Mouse (Mus musculus) stomach, embryonic 16.5 days (tissue): ENCODE data around the gene Aox1. TPM values are rescaled to one million over a fixed set of nuclear protein-coding genes. Genes with fewer than 3 reads are reported as not detected.
"Not testable (repeated sequence)": the region's sequence is repeated elsewhere in the genome, so short reads cannot be mapped to it uniquely, and the experiment has no call there.

Source experiments
- ATAC-seq: fragments of 200-750 bp; cut with Nextera tagmentation; 2 replicates; pipeline ENCODE4 v1.8.0; 2017; ENCODE audit warnings: moderate number of reproducible peaks, moderate TSS enrichment; ENCODE audit not compliant: insufficient read depth, low FRiP score
- H3K27ac ChIP-seq: fragments of 300-500 bp; sonication (generic); 2 replicates; pipeline ENCODE4 v1.5.1; 2014; ENCODE audit warnings: low read length
- H3K27me3 ChIP-seq: fragments of 300-500 bp; sonication (generic); 2 replicates; pipeline ENCODE4 v1.6.1; 2014; ENCODE audit warnings: low read length, control low read depth, mixed read lengths; ENCODE audit not compliant: control insufficient read depth, insufficient read depth
- H3K36me3 ChIP-seq: fragments of 300-500 bp; sonication (generic); 2 replicates; pipeline ENCODE4 v1.6.1; 2014; ENCODE audit warnings: low read length; ENCODE audit not compliant: control insufficient read depth, insufficient read depth
- H3K4me1 ChIP-seq: fragments of 300-500 bp; sonication (generic); 2 replicates; pipeline ENCODE4 v1.6.1; 2014; ENCODE audit warnings: low read length, control low read depth, mixed read lengths; ENCODE audit not compliant: control insufficient read depth, insufficient read depth
- H3K4me2 ChIP-seq: fragments of 300-500 bp; sonication (generic); 2 replicates; pipeline ENCODE4 v1.6.1; 2014; ENCODE audit warnings: low read depth, low read length, mixed read lengths
- H3K4me3 ChIP-seq: fragments of 300-500 bp; sonication (generic); replicated peaks from 2 replicates; pipeline ENCODE4 v1.5.1; 2014; ENCODE audit warnings: mild to moderate bottlenecking, low read length
- H3K9ac ChIP-seq: fragments of 300-500 bp; sonication (generic); 2 replicates; pipeline ENCODE4 v1.6.1; 2014; ENCODE audit warnings: low read length
- H3K9me3 ChIP-seq: fragments of 300-500 bp; sonication (generic); replicated peaks from 2 replicates; pipeline ENCODE4 v1.6.1; 2016; ENCODE audit warnings: low read length, control low read depth; ENCODE audit not compliant: control insufficient read depth
- WGBS: fragments of 180-500 bp; shearing (Covaris S2); extraction: QIAGEN DNeasy Blood & Tissue Kit; methylation state at CpG from one replicate; pipeline ENCODE4 v1.1.7; 2014; 5-methylcytosine and 5-hydroxymethylcytosine counted together
- polyA plus RNA-seq: library from polyadenylated mRNA; unstranded; fragments of >200 nt; fragmentation: Nextera tagmentation; extraction: Ambion mirVana; gene quantifications from 2 replicates; pipeline ENCODE4 v1.2.1, GENCODE M21; 2015

Gene Aox1
- polyA plus RNA-seq: 0.31 and 0.32 TPM in 2 replicates

- ATAC-seq: peak; percentile 64; the same call in 1 of the 2 replicates
- peak within 1 kb of the TSS; percentile 14 for H3K27ac ChIP-seq
- H3K9ac ChIP-seq: peak within 1 kb of the TSS; percentile 20
- H3K4me3 ChIP-seq: peak within 1 kb of the TSS; percentile 24
- H3K36me3 ChIP-seq: no peaks in the 10 kb centered on the region
- H3K9me3 ChIP-seq: no peaks in the 10 kb centered on the region
- 9% methylated on average over 12 of the region's 12 CpGs for WGBS
- no peaks in the 10 kb centered on the region for H3K27me3 ChIP-seq
- peaks cover 10% of the 10 kb centered on the region for H3K4me1 ChIP-seq
- H3K4me2 ChIP-seq: peak within 1 kb of the TSS; percentile 46
Observed at GRCm38 (mm10) chr1:58029636-58030117, at the start of gene Aox1. Gene Aox1, plus strand, starts transcription at chr1:58029931.

DNA sequence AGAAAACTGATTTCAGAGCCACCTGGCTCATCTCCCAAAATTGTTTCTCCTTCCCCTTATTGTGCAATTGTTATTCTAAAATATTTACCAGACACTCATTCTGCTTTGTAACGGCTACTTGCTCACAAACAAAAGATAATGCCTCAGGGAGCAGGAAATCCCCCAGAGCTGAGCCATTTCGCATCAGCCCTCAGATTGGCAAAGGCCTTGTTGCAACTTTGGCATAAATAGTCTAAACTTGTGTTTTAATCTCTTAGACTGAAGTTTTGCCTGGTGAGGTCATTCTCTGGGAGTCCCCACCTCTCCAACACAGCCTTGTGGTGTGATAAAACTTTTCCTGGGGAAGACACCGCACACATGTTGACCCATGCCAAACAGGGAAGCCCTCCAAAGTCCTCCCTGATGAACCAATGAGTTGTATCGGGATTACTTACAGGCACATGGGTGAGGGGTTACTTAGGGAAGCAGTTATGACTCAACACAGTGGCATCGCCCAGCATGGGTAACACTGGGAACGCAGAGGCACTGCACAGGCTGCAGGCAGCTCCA is 40.6 kb upstream of the Aox1 start:
- peak; percentile 25; the same call in 1 of the 2 replicates for ATAC-seq
- Histone ChIP-seq H3K27me3 (no peaks in the 10 kb centered on the region), H3K9ac (no peak overlapping the region), H3K4me1 (no peaks in the 10 kb centered on the region), H3K4me2 (no peak overlapping the region), H3K4me3 (no peak overlapping the region), H3K27ac (no peak overlapping the region), H3K9me3 (no peaks in the 10 kb centered on the region), H3K36me3 (no peaks in the 10 kb centered on the region)
- 65% methylated on average over 6 of the region's 6 CpGs for WGBS

DNA sequence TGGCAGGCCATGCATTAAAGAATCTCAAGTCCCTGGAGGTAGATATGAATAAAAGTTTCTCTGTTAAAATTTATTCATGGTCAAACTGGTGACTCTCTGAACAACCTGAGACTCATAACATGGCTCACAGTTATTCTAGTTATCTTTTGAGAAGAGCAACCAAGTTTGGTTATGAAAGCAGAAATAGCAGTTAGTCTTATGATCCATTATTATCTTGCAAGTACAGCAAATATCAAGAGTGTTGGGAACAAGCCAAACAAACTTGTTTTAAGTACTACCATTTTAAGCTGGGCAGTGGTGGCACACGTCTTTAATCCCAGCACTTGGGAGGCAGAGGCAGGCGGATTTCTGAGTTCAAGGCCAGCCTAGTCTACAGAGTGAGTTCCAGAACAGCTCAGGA is 38.5 kb upstream of the Aox1 start:
- no peaks in the 10 kb centered on the region for H3K36me3 ChIP-seq
- H3K9ac ChIP-seq: no peak overlapping the region
- 78% methylated on average over 2 of the region's 2 CpGs for WGBS
- no peaks in the 10 kb centered on the region for H3K9me3 ChIP-seq
- H3K4me2 ChIP-seq: no peak overlapping the region
- no peaks in the 10 kb centered on the region; the same call in 1 of the 2 replicates for H3K4me1 ChIP-seq
- no peak overlapping the region for H3K27ac ChIP-seq
- no peaks in the 10 kb centered on the region for H3K27me3 ChIP-seq
- H3K4me3 ChIP-seq: no peak overlapping the region
- ATAC-seq: no peak

GRCm38 (mm10) chr1:57995432-57996132 is 34.1 kb upstream of the Aox1 start, which contains the start of gene Sgo2a:
Gene Sgo2a, plus strand, starts transcription at chr1:57995971.
- peak; percentile 97 for ATAC-seq
- H3K9ac ChIP-seq: peak within 1 kb of the TSS; percentile 82
- H3K4me1 ChIP-seq: peaks cover 16% of the 10 kb centered on the region
- no peaks in the 10 kb centered on the region for H3K27me3 ChIP-seq
- no peaks in the 10 kb centered on the region for H3K36me3 ChIP-seq
- no peaks in the 10 kb centered on the region for H3K9me3 ChIP-seq
- H3K4me2 ChIP-seq: peak within 1 kb of the TSS; percentile 78
- WGBS: 6% methylated on average over 30 of the region's 30 CpGs
- peak within 1 kb of the TSS; percentile 63 for H3K4me3 ChIP-seq
- peak within 1 kb of the TSS; percentile 53 for H3K27ac ChIP-seq

DNA sequence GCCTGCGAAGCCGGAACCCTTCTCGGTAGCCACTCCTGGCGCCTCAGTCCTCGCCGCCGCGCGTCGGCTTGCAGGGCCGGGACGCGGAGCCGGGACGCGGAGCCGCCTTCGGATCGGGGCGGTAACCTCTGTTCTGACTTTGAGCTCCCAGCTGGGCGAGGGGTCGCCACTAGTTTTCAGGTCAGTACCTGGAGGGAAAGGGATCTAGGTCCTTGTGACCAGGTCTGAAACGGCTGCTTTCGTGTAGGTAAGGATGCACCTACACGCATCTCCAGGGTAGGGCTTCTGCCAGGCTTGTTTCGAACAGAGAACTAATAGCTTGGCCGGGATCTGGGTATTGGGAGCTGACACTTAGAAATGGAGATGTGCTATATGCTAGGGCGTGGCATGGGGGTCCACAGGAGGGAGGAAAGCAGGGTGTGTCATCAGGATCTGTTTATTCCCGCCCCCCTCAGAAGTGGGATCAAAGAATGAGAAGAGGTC is 33.6 kb upstream of the Aox1 start:
- Histone ChIP-seq H3K27ac (peak overlapping the region; percentile 7; the same call in 1 of the 2 replicates), H3K4me2 (peak overlapping the region; percentile 78), H3K9me3 (no peaks in the 10 kb centered on the region), H3K27me3 (no peaks in the 10 kb centered on the region), H3K36me3 (no peaks in the 10 kb centered on the region), H3K4me1 (peaks cover 16% of the 10 kb centered on the region), H3K4me3 (peak overlapping the region; percentile 63), H3K9ac (peak overlapping the region; percentile 82)
- WGBS: under 1% methylated on average over 29 of the region's 29 CpGs
- peak; percentile 48; the same call in 1 of the 2 replicates for ATAC-seq

- no peak overlapping the region for H3K9ac ChIP-seq
- WGBS: 81% methylated on average over 3 of the region's 3 CpGs
- H3K9me3 ChIP-seq: no peaks in the 10 kb centered on the region
- no peak overlapping the region for H3K4me3 ChIP-seq
- no peak overlapping the region for H3K27ac ChIP-seq
- peaks cover 16% of the 10 kb centered on the region for H3K4me1 ChIP-seq
- no peak for ATAC-seq
- H3K27me3 ChIP-seq: no peaks in the 10 kb centered on the region
- no peak overlapping the region for H3K4me2 ChIP-seq
- H3K36me3 ChIP-seq: no peaks in the 10 kb centered on the region
Observed at GRCm38 (mm10) chr1:57998146-57998545, 31.6 kb upstream of the Aox1 start.

- not testable (repeated sequence) for H3K4me3 ChIP-seq, H3K27me3 ChIP-seq, H3K36me3 ChIP-seq, ATAC-seq, H3K9me3 ChIP-seq, H3K4me1 ChIP-seq, H3K4me2 ChIP-seq, H3K9ac ChIP-seq, H3K27ac ChIP-seq
- 92% methylated on average over 7 of the region's 7 CpGs for WGBS
Observed at GRCm38 (mm10) chr1:58006388-58006787, 23.3 kb upstream of the Aox1 start.

- Histone ChIP-seq H3K4me2 (no peak within 1 kb of the TSS), H3K27me3 (no peaks in the 10 kb centered on the region), H3K9me3 (no peaks in the 10 kb centered on the region), H3K4me3 (no peak within 1 kb of the TSS), H3K9ac (no peak within 1 kb of the TSS), H3K27ac (no peak within 1 kb of the TSS), H3K4me1 (no peaks in the 10 kb centered on the region), H3K36me3 (peaks cover 9% of the 10 kb centered on the region; the same call in 1 of the 2 replicates)
- 94% methylated on average over 7 of the region's 7 CpGs for WGBS
- no peak for ATAC-seq
Observed at GRCm38 (mm10) chr1:58018856-58019255, 10.9 kb upstream of the Aox1 start, which contains the start of gene Kctd18. Gene Kctd18, minus strand, starts transcription at chr1:58018956.

DNA sequence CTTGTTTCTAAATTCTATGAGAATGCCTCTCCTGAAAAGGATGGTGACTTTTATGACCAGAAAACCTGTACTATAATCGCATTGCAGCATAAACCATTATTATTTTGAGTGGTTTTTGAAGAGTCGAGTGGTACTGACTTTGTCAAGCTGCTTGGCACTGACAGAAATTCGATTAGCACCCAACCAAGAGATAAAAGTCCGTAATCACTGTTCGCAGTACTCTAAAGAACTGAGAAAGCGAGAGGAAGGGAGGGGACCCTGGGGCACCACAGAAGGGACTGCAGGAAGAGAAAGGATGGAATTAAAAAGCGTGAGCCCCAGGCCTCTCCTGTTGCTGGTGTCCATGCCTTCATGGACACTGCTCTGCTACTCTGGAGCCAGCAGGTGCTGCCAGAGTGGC is 2.0 kb upstream of the Aox1 start:
- Histone ChIP-seq H3K27me3 (no peaks in the 10 kb centered on the region), H3K36me3 (no peaks in the 10 kb centered on the region), H3K4me2 (no peak overlapping the region), H3K4me3 (no peak overlapping the region), H3K9ac (no peak overlapping the region), H3K4me1 (peaks cover 10% of the 10 kb centered on the region), H3K27ac (no peak overlapping the region), H3K9me3 (no peaks in the 10 kb centered on the region)
- ATAC-seq: no peak
- WGBS: 72% methylated on average over 7 of the region's 7 CpGs
